Mouse (Mus musculus): ENCODE data around the gene Cdk4. TPM values are rescaled to one million over a fixed set of nuclear protein-coding genes. Genes with fewer than 3 reads are reported as not detected.

Cdk4 gene
- polyA plus RNA-seq, 1 experiment from 2014 or later, result 2,665 TPM

- 77% methylated on average over 20 of the region's 20 CpGs for WGBS
- no peak for DNase-seq (ENCODE audit: low spot score)
Measured at GRCm38 (mm10) chr10:127098514-127098913, 35.2 kb downstream of the Cdk4 start.

GRCm38 (mm10) chr10:127099191-127099590 lies 35.9 kb downstream of the Cdk4 start:
- peaks cover 6% of the 10 kb centered on the region for H3K27me3 ChIP-seq (ENCODE audit: insufficient read depth, poor library complexity, severe bottlenecking)
- no peak overlapping the region for H3K4me3 ChIP-seq
- no peaks in the 10 kb centered on the region for H3K4me1 ChIP-seq (replicated peaks)
- no peak overlapping the region for H3K27ac ChIP-seq
- H3K9me3 ChIP-seq, result no peaks in the 10 kb centered on the region
- 88% methylated on average over 10 of the region's 10 CpGs for WGBS
- no peak for DNase-seq (ENCODE audit: low spot score)
- H3K36me3 ChIP-seq, result peaks cover 68% of the 10 kb centered on the region

More at GRCm38 (mm10) chr10:127098514-127098913, 35.2 kb downstream of the Cdk4 start:
- Histone ChIP-seq H3K27me3 (ENCODE audit: insufficient read depth, poor library complexity, severe bottlenecking) (peaks cover 13% of the 10 kb centered on the region), H3K4me1 (replicated peaks) (no peaks in the 10 kb centered on the region), H3K36me3 (peaks cover 67% of the 10 kb centered on the region), H3K27ac (no peak overlapping the region), H3K4me3 (no peak overlapping the region), H3K9me3 (no peaks in the 10 kb centered on the region)

- Histone ChIP-seq H3K27ac (no peak overlapping the region), H3K4me3 (no peak overlapping the region), H3K36me3 (peaks cover 67% of the 10 kb centered on the region), H3K9me3 (no peaks in the 10 kb centered on the region), H3K27me3 (ENCODE audit: insufficient read depth, poor library complexity, severe bottlenecking) (no peaks in the 10 kb centered on the region), H3K4me1 (replicated peaks) (no peaks in the 10 kb centered on the region)
- no peak for DNase-seq (ENCODE audit: low spot score)
- WGBS, result 91% methylated on average over 15 of the region's 15 CpGs
Measured at GRCm38 (mm10) chr10:127099868-127100267, 36.5 kb downstream of the Cdk4 start.

- H3K9me3 ChIP-seq, result no peaks in the 10 kb centered on the region
- no peaks in the 10 kb centered on the region for H3K4me1 ChIP-seq (replicated peaks)
- H3K4me3 ChIP-seq, result no peak overlapping the region
- peaks cover 67% of the 10 kb centered on the region for H3K36me3 ChIP-seq
- WGBS, result 90% methylated on average over 8 of the region's 8 CpGs
- no peak for DNase-seq (ENCODE audit: low spot score)
- no peak overlapping the region for H3K27ac ChIP-seq
- H3K27me3 ChIP-seq (ENCODE audit: insufficient read depth, poor library complexity, severe bottlenecking), result no peaks in the 10 kb centered on the region
Measured at GRCm38 (mm10) chr10:127100414-127100813, 37.1 kb downstream of the Cdk4 start.

- H3K27me3 ChIP-seq (ENCODE audit: insufficient read depth, poor library complexity, severe bottlenecking), result no peaks in the 10 kb centered on the region
- WGBS, result 91% methylated on average over 6 of the region's 6 CpGs
- H3K9me3 ChIP-seq, result no peaks in the 10 kb centered on the region
- no peak overlapping the region for H3K4me3 ChIP-seq
- DNase-seq (ENCODE audit: low spot score), result no peak
- peaks cover 64% of the 10 kb centered on the region for H3K36me3 ChIP-seq
- no peak overlapping the region for H3K27ac ChIP-seq
- no peaks in the 10 kb centered on the region for H3K4me1 ChIP-seq (replicated peaks)
Measured at GRCm38 (mm10) chr10:127101151-127101550, 37.8 kb downstream of the Cdk4 start.

- no peaks in the 10 kb centered on the region for H3K4me1 ChIP-seq (replicated peaks)
Measured at GRCm38 (mm10) chr10:127103631-127104030, 40.3 kb downstream of the Cdk4 start.

GRCm38 (mm10) chr10:127107563-127108261 lies 44.4 kb downstream of the Cdk4 start:
- DNase-seq (ENCODE audit: low spot score), result no peak
- WGBS, result 94% methylated on average over 16 of the region's 16 CpGs
- Histone ChIP-seq H3K36me3 (peaks cover 50% of the 10 kb centered on the region), H3K27me3 (ENCODE audit: insufficient read depth, poor library complexity, severe bottlenecking) (no peaks in the 10 kb centered on the region), H3K4me3 (no peak overlapping the region), H3K4me1 (replicated peaks) (no peaks in the 10 kb centered on the region), H3K27ac (no peak overlapping the region), H3K9me3 (no peaks in the 10 kb centered on the region)

More at GRCm38 (mm10) chr10:127103631-127104030, 40.3 kb downstream of the Cdk4 start:
- Histone ChIP-seq H3K27ac (no peak overlapping the region), H3K9me3 (no peaks in the 10 kb centered on the region), H3K36me3 (peaks cover 58% of the 10 kb centered on the region), H3K4me3 (no peak overlapping the region), H3K27me3 (ENCODE audit: insufficient read depth, poor library complexity, severe bottlenecking) (no peaks in the 10 kb centered on the region)
- WGBS, result 83% methylated on average over 7 of the region's 7 CpGs
- DNase-seq (ENCODE audit: low spot score), result no peak

- Histone ChIP-seq H3K27me3 (ENCODE audit: insufficient read depth, poor library complexity, severe bottlenecking) (no peaks in the 10 kb centered on the region), H3K9me3 (no peaks in the 10 kb centered on the region), H3K27ac (no peak overlapping the region), H3K4me1 (replicated peaks) (no peaks in the 10 kb centered on the region), H3K4me3 (no peak overlapping the region), H3K36me3 (peaks cover 52% of the 10 kb centered on the region)
- WGBS, result 84% methylated on average over 3 of the region's 3 CpGs
- no peak for DNase-seq (ENCODE audit: low spot score)
Measured at GRCm38 (mm10) chr10:127108262-127108583, 44.9 kb downstream of the Cdk4 start.

GRCm38 (mm10) chr10:127111001-127111887 lies 47.9 kb downstream of the Cdk4 start:
- peaks cover 60% of the 10 kb centered on the region for H3K36me3 ChIP-seq
- DNase-seq (ENCODE audit: low spot score), result no peak
- no peaks in the 10 kb centered on the region for H3K4me1 ChIP-seq (replicated peaks)
- WGBS, result 91% methylated on average over 15 of the region's 15 CpGs
- no peaks in the 10 kb centered on the region for H3K27me3 ChIP-seq (ENCODE audit: insufficient read depth, poor library complexity, severe bottlenecking)
- no peak overlapping the region for H3K27ac ChIP-seq
- no peaks in the 10 kb centered on the region for H3K9me3 ChIP-seq
- no peak overlapping the region for H3K4me3 ChIP-seq

GRCm38 (mm10) chr10:127114408-127114807 lies 51.1 kb downstream of the Cdk4 start:
- H3K27me3 ChIP-seq (ENCODE audit: insufficient read depth, poor library complexity, severe bottlenecking), result no peaks in the 10 kb centered on the region
- no peak overlapping the region for H3K27ac ChIP-seq
- peaks cover 74% of the 10 kb centered on the region for H3K36me3 ChIP-seq
- H3K4me3 ChIP-seq, result no peak overlapping the region
- WGBS, result 93% methylated on average over 11 of the region's 11 CpGs
- DNase-seq (ENCODE audit: low spot score), result no peak
- H3K9me3 ChIP-seq, result no peaks in the 10 kb centered on the region
- no peaks in the 10 kb centered on the region for H3K4me1 ChIP-seq (replicated peaks)

- WGBS, result 84% methylated on average over 2 of the region's 2 CpGs
- no peaks in the 10 kb centered on the region for H3K27me3 ChIP-seq (ENCODE audit: insufficient read depth, poor library complexity, severe bottlenecking)
- H3K9me3 ChIP-seq, result no peaks in the 10 kb centered on the region
- no peak for DNase-seq (ENCODE audit: low spot score)
- no peak overlapping the region for H3K4me3 ChIP-seq
- H3K4me1 ChIP-seq (replicated peaks), result peaks cover 5% of the 10 kb centered on the region
- H3K36me3 ChIP-seq, result peaks cover 76% of the 10 kb centered on the region
- H3K27ac ChIP-seq, result no peak overlapping the region
Measured at GRCm38 (mm10) chr10:127115068-127115467, 51.7 kb downstream of the Cdk4 start.
